Mouse (Mus musculus) C2C12 (cell line): Measurements from ENCODE around the gene Zbtb17.
A peak's percentile ranks its signal among the peaks of the same experiment; 100 is the strongest.

ENCODE experiments used
- CTCF ChIP-seq: IDR thresholded peaks from one replicate; pipeline ENCODE4 v1.5.1; 2011; ENCODE audit not compliant: control insufficient read depth, insufficient read depth, insufficient read length
- MAX ChIP-seq: IDR thresholded peaks from one replicate; pipeline ENCODE4 v1.6.1; 2011; ENCODE audit warnings: mild to moderate bottlenecking, control low read depth
- MYOD1 ChIP-seq: IDR thresholded peaks from one replicate; pipeline ENCODE4 v1.6.1; 2011; ENCODE audit warnings: low read depth; ENCODE audit not compliant: control insufficient read depth, insufficient read length
- MYOG ChIP-seq: IDR thresholded peaks from one replicate; pipeline ENCODE4 v1.6.1; 2011; ENCODE audit not compliant: control insufficient read depth, insufficient read length; ENCODE audit errors: extremely low read depth

- TF ChIP-seq MYOD1: peak; percentile 56
- TF ChIP-seq MAX: peak; percentile 86
- no peak for TF ChIP-seq CTCF
- no peak for TF ChIP-seq MYOG
Measured at GRCm38 (mm10) chr4:141423288-141423687, 21.2 kb upstream of the Zbtb17 start.
